Mouse (Mus musculus): Measurements from ENCODE around the gene Il4.
"Not testable (repeated sequence)": the region's sequence is repeated elsewhere in the genome, so short reads cannot be mapped to it uniquely, and the experiment has no call there.

Gene Il4

DNA sequence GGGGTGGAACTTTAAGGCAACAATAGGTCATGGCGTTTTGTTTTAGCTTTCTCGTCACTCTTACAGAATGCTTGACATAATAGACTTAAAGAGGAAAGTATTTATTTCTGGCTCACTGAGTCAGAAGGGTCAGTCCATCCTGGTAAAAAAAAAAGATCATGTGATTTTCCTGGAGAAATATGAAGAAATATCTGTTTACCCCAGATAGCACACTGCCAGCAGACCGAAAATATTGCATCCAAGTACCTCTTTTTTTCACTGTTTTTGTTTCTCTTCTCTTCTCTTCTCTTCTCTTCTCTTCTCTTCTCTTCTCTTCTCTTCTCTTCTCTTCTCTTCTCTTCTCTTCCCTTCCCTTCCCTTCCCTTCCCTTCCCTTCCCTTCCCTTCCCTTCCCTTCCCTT is 58.5 kb downstream of the Il4 start:
- DNase-seq, result not testable (repeated sequence)

DNA sequence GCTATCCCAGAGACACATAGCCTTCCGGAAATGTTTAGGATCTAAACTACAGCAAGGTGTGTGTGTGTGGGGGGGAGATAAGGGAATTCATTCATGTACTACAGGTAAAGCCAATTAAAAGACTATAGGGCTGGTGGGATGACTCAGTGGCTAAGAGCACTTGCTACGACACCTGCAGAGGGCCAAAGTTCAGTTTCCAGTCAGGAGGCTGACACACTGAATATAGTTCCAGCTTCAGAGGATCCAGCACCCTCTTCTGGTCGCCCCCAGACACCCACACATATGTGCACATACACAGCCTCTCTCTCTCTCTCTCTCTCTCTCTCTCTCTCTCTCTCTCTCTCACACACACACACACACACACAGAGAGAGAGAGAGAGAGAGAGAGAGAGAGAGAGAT is 60.5 kb downstream of the Il4 start:
- not testable (repeated sequence) for DNase-seq

DNA sequence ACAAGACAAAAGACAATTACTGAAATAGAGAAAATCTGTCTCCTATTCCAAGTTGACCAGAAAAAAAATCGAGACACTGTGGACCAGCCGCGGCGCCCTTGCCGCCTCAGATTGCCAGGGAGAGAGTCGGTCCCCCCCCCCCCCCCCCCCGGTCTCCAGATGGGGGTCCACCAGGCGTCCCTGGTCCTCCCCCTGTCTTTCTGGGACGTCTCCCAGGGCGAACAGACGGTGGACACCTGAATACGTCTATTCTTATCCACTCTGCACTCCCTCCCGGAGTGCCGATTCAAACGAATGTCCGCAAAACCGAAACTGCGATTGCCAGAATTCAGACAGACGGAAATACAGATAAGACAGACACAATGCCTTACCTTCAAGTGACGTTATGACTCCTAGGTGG is 61.9 kb downstream of the Il4 start:
- DNase-seq, result not testable (repeated sequence)
